Comparison of ENCODE assay signal across 9 mouse cellular contexts in the genomic region with DNA sequence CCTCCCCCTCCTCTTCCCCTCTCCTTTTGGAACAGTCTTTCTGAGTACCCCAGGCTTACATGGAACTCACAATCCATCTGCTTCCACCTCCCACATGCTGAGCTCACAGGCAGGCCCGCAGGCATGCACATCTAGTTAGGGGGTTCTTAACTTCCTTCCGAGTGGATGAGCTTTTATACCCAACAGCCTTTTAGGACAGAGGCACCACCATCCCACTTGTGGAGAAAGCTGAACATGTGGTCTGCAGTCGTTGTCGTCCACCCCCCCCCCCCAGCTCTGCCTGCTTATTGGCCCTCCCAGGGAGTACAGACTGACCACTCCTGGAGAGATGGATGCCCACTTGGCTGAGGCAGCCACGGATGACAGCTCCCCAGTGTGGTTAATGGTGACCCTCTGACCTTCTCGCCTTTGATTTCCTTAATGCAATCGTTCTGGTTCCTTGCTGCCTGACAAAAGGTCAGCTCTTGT.
DNase-seq lines count a peak whose midpoint lies in the region; ATAC-seq lines count a peak whose summit lies in the region.
"Had no signal": no experiment of that assay in that cellular context is flagged by ENCODE, and none has a peak within 500 bp of the region (broad histone marks: within the 10 kb centered on the region; RNA-seq: fewer than 3 reads in every experiment).

No protein-coding gene starts in this region.

- peak overlapping the region; percentile 15; the same call in 1 of the 2 replicates for H3K27ac ChIP-seq in neural tube, embryonic 11.5 days (ENCODE audit: low read depth, low read length)
- H3K27ac ChIP-seq: heart, adult 2 months had no signal

- no peak overlapping the region for H3K9ac ChIP-seq in neural tube, embryonic 11.5 days (ENCODE audit: low read length)

- H3K36me3 ChIP-seq in neural tube, embryonic 11.5 days (ENCODE audit: control insufficient read depth, insufficient read depth, low read length), result no peaks in the 10 kb centered on the region

- H3K4me2 ChIP-seq in neural tube, embryonic 11.5 days (ENCODE audit: low read depth), result no peak overlapping the region; the same call in 1 of the 2 replicates

- ATAC-seq in neural tube, embryonic 11.5 days (ENCODE audit: insufficient read depth, low FRiP score, low TSS enrichment), result peak; percentile 87

- intact Hi-C loops in left cerebral cortex, postnatal 36 days (cut with DNase I), result loop anchor here (2.0 kb wide), 1 partner anchor 32 kb away; no protein-coding TSS in a partner anchor

- DNase-seq in layer of hippocampus, adult 11-12 months (ENCODE audit: low spot score), result peak; percentile 40
- DNase-seq in layer of hippocampus, postnatal 25 days (ENCODE audit: extremely low spot score in 1 of 2, low spot score in 1 of 2), result no peak
- peak; percentile 58 to 84 for DNase-seq in cerebellum, postnatal 10 days
- peak; percentile 78 for DNase-seq in forelimb bud, embryonic 11.5 days (ENCODE audit: low read depth, low spot score)
- peak; percentile 22 to 29 for DNase-seq in left cerebral cortex, postnatal 36 days (ENCODE audit: low spot score in 2 of 2)
- DNase-seq in neural tube, embryonic 11.5 days (ENCODE audit: low spot score), result peak; percentile 81
- DNase-seq in B cell, adult 2 months, result no peak
- no peak for DNase-seq in urinary bladder, postnatal 10 days (ENCODE audit: low spot score)

- peaks cover 9% of the 10 kb centered on the region; the same call in 1 of the 2 replicates for H3K4me1 ChIP-seq in neural tube, embryonic 11.5 days (ENCODE audit: control insufficient read depth, insufficient read depth, low read length)

- H3K9me3 ChIP-seq in neural tube, embryonic 11.5 days (ENCODE audit: control insufficient read depth, low read length), result no peaks in the 10 kb centered on the region

- no peak overlapping the region for H3K4me3 ChIP-seq in neural tube, embryonic 11.5 days (ENCODE audit: low read depth, low read length)
- H3K4me3 ChIP-seq: heart, adult 2 months had no signal

- H3K27me3 ChIP-seq in neural tube, embryonic 11.5 days (ENCODE audit: control insufficient read depth, insufficient read depth, low read length), result no peaks in the 10 kb centered on the region

- whole genome bisulfite sequencing in neural tube, embryonic 11.5 days, result 0% methylated on average over 7 of the region's 7 CpGs

Comparison
In these comparisons a context has a peak if more than half of its experiments do, and no peak if none do; other contexts are left out.
1. DNase-seq: peak in layer of hippocampus, adult 11-12 months (single experiment), cerebellum, postnatal 10 days (2 of 2), forelimb bud, embryonic 11.5 days (single experiment), left cerebral cortex, postnatal 36 days (2 of 2) and neural tube, embryonic 11.5 days (single experiment); none in layer of hippocampus, postnatal 25 days (0 of 2), B cell, adult 2 months (0 of 2) and urinary bladder, postnatal 10 days (single experiment).